Mouse (Mus musculus) mouse trophoblast stem cell (cell line): Measurements from ENCODE around the gene Psmd9.

Experiments
- in situ Hi-C, 2 experiments: fragments of 300-500 bp; cut with MseI, MboI; formaldehyde crosslinking; loops; 2 replicates in 1 of 2; 3 replicates in 1 of 2; pipeline ENCODE4 v1.15.1; 2025

The Psmd9 gene

DNA sequence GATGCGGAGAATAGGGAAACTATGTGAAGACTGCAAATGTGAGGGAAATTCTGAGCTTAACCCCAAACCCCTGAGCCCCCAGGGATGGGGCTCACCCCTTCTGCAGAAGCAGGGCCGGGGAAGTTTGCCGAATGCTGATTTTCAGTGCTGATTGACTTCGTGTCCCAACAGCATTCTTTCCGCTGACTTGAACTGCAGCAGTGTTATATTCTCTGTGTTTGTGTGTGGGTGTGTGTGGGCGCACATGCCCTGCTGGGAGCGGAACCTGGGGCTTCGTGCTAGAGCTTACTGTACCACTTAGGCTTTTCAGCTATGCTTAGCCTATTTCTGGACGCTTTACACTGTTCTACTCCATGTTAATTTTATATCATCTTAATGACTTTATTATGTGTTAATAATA is 67.2 kb downstream of the Psmd9 start:
- in situ Hi-C loops = no loop called here

DNA sequence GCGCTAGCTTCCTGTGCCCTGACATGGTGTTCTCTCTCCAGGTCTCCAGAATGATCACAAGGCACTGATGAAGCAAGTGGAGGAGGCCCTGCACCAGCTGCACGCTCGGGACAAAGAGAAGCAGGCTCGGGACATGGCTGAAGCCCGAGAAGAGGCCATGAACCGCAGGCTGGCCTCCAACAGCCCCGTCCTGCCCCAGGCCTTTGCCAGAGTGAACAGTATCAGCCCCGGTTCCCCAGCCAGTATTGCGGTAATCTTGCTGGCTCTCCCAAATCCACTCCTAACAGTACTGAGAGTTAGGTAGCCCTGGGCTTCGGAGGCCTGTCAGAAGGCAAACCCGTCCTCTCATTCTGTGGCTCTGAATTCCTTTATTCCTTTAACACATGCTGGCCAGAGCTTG is 70.3 kb downstream of the Psmd9 start:
- in situ Hi-C loops = no loop called here

- in situ Hi-C loops = no loop called here
These were observed 76.3 kb downstream of the Psmd9 start for GRCm38 (mm10) chr5:123245518-123245917.

GRCm38 (mm10) chr5:123251390-123251789 is 82.2 kb downstream of the Psmd9 start:
- in situ Hi-C loops = no loop called here

DNA sequence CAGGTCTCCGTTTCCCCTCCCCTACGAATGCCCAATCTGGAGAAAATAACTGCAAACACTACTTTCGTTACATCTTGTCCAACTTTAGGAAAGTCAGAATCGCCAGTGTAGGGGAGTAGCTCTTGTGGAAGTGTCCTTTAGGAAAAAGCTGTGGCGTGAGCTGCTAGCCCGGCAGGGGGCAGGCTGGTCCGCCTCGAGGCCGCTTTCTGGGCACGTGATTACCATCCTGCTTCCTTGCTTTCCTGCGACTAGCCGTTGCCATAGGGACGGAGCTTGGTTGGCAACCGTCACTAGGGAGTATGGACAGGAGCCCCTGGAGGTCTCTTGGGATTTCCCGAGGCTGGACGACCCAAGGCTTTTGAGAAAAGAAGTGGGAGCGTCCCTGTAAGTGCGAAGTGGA is 82.6 kb downstream of the Psmd9 start, which contains the start of gene Wdr66:
Gene Wdr66, plus strand, starts transcription at position 269 of the 400 bp plus-strand sequence.
- in situ Hi-C loops = no loop called here

GRCm38 (mm10) chr5:123256841-123257755 is 87.9 kb downstream of the Psmd9 start:
- in situ Hi-C loops = no loop called here

GRCm38 (mm10) chr5:123258990-123259389 is 89.8 kb downstream of the Psmd9 start:
- in situ Hi-C loops = no loop called here

DNA sequence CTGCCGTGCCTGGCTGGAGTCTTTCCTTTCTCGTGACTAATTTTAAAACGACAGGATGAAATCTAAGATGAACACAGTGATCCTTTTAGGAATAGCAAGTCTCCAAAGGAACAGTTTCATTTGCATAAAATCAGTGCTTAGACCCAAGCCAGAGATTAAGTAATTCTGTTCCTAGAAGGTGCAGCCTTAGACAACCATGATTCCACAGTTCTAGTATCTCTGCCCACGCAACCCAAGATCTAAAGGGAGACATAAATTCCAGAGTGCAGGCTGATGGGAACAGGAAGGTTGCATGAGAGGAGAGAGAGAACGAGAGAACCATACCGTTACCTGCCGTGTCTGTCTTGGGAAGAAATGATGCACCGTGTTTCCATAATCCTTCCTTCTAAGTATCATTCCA is 91.5 kb downstream of the Psmd9 start:
- in situ Hi-C loops = no loop called here

- in situ Hi-C loops = no loop called here
These were observed 97.7 kb downstream of the Psmd9 start for GRCm38 (mm10) chr5:123266909-123267308.

DNA sequence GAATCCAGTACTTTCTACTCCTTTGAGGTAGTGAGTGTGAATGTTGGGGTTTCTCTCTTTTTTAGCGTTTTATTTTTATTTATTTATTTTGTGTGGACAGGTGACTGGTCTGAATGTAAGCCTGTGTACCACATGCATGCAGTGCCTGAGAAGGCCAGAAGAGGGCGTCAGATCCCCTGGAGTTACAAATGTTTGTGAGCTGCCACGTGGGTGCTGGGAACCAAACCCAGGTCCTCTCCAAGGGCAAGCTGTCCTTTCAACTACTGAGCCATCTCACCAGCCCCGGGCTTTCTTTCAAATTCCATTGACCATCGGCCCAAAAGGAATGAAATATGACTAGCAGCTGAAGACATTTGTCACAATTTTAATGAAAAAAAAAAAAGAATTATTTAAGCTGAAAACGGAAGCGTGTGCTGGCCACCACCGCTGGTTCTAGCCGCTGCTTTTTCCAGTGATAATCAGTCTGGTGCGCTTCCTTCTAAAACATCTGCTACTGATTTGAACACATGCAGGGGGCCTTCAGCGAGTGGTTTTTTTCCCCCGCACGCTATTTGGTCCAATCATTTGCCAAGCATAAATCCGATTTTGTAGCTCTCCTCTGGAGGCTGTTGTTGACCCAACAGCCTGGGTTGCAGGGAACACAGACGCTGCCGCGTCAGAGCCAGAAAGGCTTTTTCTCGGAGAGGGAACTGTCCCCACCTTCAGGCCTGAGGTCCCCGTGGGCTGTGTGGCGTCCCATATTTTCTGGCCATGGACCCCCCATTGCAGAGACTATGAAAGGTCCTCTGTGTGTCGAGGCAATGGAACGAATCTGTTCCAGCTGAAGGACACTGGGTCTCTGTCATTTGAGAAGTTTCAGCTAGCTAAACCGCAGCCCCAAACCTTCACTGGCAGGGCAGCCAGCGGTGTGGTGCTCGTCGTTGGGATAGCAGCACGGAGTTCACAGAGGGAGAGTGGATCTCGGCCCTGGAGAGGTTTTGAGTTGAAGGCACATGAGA is 99.6 kb downstream of the Psmd9 start:
- in situ Hi-C loops = no loop called here

- in situ Hi-C loops = no loop called here
These were observed 101.7 kb downstream of the Psmd9 start for GRCm38 (mm10) chr5:123270917-123271316.

DNA sequence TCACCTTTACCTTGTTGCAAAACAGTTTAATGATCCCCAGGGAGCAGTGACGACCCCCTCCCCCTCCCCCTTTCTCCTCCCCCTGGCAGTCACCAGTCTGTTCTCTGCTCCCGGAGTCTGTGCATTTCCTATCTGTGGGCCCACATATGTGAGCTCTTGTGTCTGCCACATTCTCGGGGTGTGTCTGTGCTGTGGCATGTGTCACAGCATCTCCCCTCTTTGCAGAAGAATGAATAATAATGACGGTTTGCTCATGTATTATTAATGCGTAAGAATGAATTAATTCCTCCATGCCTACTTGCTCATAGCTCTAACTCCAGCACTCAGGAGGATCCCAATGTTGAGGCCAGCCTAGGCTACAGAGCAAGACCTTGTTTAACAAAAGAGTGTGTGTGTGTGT is 103.7 kb downstream of the Psmd9 start:
- in situ Hi-C loops = no loop called here

- in situ Hi-C loops = no loop called here
These were observed 107.6 kb downstream of the Psmd9 start for GRCm38 (mm10) chr5:123276636-123277341.

DNA sequence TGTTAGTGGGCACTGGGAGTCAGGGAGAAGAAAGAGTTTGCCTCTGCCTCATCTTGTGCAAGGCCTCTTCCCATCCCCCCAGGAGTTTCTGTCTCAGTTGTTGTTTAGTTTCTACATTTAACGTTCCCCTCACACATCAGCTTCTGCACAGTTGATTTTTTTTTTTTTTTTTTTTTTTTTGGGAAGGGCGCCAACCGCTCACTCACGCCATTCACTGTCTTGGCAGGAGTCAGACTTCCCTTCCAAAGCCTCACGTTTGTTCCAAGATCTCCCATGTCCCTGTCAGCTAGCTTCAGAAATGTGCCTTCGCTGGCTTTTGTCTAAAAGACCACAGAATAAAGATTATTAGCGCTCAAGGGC is 108.1 kb downstream of the Psmd9 start:
- in situ Hi-C loops = no loop called here

DNA sequence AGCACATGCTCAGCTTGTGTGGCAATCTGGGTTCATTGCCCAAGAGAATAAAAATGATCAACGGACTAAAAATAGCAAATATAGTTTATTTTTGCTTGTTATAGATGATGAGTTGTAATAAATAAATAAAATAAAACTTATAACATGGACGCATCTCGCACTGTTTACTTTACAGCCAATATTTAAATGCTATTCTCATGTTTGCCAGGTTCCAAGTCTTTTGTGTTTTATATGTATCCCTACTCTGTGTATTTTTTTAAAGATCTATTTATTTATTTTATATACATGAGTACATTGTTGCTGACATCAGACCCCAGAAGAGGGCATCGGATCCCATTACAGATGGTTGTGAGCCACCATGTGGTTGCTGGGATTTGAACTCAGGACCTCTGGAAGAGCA is 108.5 kb downstream of the Psmd9 start:
- in situ Hi-C loops = no loop called here

DNA sequence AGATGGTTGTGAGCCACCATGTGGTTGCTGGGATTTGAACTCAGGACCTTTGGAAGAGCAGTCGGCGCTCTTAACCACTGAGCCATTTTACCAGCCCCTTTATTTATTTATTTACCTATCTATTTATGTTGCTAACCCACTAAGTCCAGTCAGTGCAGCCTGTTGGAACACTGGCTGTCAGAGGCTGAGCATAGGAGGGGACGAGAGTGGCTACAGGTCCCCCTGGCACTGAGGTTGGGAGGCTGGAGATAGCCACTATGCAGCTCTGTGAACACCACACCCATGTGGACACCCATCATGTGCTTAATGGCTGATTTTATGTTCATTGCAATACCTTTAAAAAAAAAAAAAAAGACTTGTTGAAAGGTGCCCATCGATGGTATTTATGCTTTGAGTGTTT is 110.0 kb downstream of the Psmd9 start:
- in situ Hi-C loops = no loop called here

DNA sequence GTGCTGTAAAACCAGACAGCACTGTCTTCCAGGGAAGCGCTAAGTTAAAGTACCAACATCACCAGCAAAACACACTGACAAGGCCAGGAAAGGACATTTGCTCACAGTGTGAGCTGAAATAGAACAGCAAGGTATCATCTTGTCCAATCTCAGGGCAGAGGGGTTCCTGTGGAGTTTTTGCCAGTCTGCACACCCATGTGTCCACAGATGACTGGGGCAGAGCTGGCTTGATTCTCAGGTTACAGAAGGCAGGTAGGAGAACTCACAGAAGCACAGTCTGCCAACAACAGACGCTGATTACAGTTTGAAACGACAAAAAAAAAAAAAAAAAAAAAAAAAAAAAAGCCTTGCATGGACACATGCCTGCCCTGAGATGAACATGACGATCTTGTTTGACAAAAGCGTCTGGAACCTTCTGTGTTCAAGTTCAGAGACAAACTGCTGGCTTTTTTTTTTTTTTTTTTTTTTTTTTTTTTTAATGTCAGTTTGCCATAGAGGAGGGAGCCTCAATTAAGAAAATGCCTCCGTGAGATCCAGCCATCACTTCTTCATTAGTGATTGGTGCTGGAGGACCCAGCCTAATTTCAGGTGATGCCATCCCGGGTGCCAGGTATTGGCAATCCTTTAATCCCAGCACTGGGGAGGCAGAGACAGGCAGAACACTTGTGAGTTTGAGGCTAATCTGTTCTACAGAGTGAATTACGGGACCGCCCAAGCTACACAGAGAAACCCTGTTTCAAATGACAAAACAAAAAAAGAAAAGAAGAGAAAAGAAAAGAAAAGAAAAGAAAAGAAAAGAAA is 112.3 kb downstream of the Psmd9 start:
- in situ Hi-C loops = no loop called here

DNA sequence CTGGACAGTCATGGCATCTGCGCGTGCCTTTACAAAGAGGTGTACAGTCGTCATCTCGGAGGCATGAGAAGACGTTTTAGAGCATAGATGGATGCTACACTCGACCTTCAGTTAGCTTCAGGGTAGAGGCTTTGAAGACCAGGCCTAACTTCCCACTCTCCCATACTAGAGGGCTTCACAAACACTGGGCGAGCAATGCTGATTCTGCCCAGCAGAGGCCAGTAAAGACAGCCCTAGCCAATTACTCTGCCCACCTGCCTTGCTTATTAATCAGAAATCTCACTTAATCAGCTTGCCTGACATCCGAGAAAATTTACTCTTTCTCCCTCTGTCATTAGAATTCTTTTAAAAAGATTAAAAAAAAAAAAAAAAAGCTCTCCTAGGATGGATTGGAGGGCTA is 116.0 kb downstream of the Psmd9 start:
- in situ Hi-C loops = no loop called here

DNA sequence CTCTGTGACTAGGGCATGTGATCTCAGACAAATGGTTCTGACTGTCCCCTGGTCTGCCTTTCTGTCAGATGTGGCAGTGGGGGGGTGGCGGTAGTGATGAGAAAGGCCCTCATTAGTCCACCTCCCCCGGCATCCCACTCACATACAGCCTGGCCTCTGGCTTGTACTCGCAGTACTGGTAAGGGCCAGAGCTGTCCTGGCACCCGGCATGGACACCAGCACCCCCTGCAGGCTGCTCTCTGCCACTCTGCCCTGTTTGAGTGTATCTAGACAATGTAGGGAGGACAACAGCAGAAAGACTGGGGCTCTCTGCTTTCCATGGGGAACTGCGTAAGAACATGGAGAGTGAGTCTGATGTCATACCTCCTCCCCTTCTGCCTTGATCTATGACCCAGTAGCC is 118.9 kb downstream of the Psmd9 start:
- in situ Hi-C loops = no loop called here

GRCm38 (mm10) chr5:123294653-123295052 is 125.4 kb downstream of the Psmd9 start:
- in situ Hi-C loops = no loop called here

GRCm38 (mm10) chr5:123296224-123296806 is 127.1 kb downstream of the Psmd9 start:
- in situ Hi-C loops = no loop called here
